Mouse (Mus musculus) small intestine, adult 2 months (tissue): ENCODE data around the gene Mybpc2.

ENCODE experiments used
- CTCF ChIP-seq: fragments of 200-500 bp; IDR thresholded peaks from 2 replicates; pipeline ENCODE4 v1.5.1; 2012; ENCODE audit warnings: low read depth, mild to moderate bottlenecking, control low read depth, inconsistent platforms, low read length, moderate library complexity, mixed read lengths; ENCODE audit not compliant: insufficient replicate concordance, insufficient read length; ENCODE audit errors: extremely low read depth
- POLR2A ChIP-seq: fragments of 200-500 bp; IDR thresholded peaks from 2 replicates; pipeline ENCODE4 v1.6.1; 2012; ENCODE audit warnings: low read depth, mild to moderate bottlenecking, control low read depth, inconsistent platforms, low read length, moderate library complexity

DNA sequence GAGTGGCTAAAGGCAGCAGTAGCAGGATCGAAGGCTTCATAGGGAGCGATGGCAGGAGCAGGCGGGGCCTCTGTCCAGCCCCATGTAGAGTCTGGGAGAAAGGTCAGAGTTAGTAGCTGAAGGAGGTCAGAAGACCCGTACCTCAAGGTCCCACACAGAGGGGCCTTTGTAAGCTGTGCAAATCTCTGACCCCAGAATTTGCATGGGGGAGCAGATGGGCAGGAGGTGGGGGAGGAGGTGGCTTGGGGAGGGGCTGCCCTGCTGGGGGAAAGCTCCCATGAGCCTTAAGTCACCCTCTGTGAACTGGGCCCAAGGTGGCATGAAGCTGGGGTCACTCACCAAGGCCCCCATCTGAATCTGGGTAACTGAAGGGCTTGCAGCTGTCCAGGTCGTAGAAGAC, 5.1 kb upstream of the Mybpc2 start:
- no peak for TF ChIP-seq POLR2A
- no peak for TF ChIP-seq CTCF
